Mouse (Mus musculus) heart, postnatal 36 days (tissue): ENCODE results near the gene Plekhh3. TPM values are rescaled to one million over a fixed set of nuclear protein-coding genes. Genes with fewer than 3 reads are reported as not detected.

ENCODE experiments used
- DNase-seq, 2 experiments: peaks; one replicate each; pipeline ENCODE4 v3.0.0; 2021 to 2022
- intact Hi-C: fragments of 180-260 bp; cut with DNase I; formaldehyde crosslinking; loops from one replicate; pipeline ENCODE4 v1.15.1; 2025
- total RNA-seq, 2 experiments: library from RNA; stranded (reverse); gene quantifications; 2 replicates each; pipeline ENCODE4 v1.2.3; 2021

Plekhh3 gene
- total RNA-seq, 2 experiments from 2014 or later: 25.0 to 27.7 TPM

DNA sequence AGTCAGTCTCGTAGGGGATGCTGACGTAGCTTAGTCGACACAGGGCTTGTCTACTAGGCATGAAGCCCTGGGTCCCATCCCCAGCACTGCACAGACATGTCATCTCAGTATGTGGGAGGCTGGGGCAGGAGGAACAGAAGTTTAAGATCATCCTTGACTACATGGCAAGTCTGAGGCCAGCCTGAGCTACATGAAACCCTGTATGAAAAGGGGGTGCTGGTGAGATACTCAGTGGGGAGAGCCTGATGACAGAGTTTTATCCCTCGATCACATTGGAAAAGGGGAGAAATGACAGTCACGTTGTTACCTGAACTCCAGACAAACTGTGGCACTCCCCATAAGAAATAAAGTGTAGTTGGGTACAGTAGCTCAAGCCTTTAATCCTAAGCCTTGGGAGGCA is 16.4 kb upstream of the Plekhh3 start:
- intact Hi-C loops: no loop called here
- no peak for DNase-seq

DNA sequence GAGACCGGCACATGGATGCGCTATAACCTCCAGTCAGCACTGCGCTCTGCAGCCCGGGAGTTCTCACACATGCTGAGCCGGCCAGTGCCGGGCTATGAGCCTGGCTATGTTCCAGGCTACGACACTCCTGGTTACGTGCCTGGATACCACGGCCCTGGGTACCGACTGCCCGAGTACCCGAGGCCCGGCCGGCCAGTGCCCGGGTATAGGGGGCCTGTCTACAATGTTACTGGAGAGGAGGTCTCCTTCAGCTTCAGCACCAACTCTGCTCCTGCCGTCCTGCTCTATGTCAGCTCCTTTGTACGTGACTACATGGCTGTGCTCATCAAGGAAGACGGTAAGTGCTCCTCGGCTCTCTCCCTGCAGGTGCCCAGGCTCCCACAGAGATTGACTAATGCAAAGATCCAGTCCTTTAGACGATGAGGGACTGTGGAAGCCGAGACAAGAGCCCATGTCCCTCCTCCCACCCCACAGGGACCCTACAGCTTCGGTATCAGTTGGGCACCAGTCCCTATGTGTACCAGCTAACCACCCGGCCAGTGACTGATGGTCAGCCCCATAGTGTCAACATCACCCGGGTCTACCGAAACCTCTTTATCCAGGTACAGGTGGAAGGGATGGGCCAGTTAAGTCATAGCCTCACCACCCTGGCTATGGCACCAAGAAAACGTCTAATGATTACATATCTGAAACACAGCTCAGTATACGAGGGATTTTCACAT is 15.5 kb upstream of the Plekhh3 start:
- no peak for DNase-seq
- intact Hi-C loops: no loop called here

DNA sequence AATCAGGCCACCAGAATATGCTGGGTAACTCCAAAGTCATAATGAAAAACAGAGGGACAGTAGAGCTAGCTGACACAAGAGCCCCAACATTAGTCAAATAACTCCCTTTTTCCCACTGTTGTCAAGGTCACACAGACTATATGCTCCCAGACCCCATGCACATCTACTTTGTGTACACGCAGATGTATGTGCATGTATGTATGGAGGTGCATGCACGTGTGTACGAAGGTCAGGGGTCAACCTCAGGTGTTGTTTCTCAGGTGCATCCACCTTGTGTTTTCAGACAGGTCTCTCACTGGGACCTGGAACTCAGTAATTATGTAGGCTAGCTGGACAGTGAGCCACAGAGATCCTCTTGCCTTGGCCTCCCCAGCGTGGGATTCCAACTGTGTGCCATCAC is 14.3 kb upstream of the Plekhh3 start:
- intact Hi-C loops: no loop called here
- no peak for DNase-seq

DNA sequence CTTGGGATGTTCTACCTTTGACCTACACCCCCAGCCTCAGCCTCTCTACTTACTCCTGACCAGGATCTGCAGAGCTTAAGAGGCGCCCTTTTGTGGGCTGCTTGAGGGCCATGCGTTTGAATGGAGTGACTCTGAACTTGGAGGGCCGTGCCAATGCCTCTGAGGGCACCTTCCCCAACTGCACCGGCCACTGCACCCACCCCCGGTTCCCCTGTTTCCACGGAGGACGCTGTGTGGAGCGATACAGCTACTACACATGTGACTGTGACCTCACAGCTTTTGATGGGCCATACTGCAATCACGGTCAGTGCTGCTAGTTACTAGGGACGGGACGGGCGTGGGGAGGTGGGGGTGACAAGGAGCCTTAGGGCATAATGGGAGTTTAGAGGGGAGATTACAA is 13.8 kb upstream of the Plekhh3 start:
- DNase-seq: no peak
- intact Hi-C loops: loop anchor here (5.0 kb wide), 1 partner anchor 293 kb away; no protein-coding TSS in a partner anchor

DNA sequence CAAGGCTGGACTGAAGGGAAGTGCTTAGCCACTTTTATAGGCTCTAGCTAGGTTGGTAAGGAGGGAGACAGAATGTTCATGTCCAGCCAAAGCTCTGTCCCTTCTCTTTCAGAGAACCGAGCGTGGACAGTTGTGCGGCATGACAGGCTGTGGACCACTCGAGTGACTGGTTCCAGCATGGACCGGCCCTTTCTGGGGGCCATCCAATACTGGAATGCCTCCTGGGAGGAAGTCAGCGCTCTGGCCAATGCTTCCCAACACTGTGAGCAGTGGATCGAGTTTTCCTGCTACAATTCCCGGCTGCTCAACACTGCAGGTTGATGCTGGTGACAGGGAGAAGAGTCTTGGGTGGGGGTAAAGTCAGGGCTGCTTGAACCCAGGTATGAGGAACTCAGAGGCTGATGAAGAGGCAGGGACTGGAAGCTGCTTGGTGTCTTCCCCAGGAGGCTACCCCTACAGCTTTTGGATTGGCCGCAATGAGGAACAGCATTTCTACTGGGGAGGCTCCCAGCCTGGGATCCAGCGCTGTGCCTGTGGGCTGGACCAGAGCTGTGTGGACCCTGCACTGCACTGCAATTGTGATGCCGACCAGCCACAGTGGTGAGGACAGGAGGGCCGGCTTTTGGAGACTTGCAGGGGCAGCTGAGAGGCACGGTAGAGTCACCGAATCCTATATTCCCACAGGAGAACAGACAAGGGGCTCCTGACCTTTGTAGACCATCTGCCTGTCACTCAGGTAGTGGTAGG is 11.8 kb upstream of the Plekhh3 start:
- intact Hi-C loops: loop anchor here (5.0 kb wide), 1 partner anchor 291 kb away; no protein-coding TSS in a partner anchor
- no peak for DNase-seq

DNA sequence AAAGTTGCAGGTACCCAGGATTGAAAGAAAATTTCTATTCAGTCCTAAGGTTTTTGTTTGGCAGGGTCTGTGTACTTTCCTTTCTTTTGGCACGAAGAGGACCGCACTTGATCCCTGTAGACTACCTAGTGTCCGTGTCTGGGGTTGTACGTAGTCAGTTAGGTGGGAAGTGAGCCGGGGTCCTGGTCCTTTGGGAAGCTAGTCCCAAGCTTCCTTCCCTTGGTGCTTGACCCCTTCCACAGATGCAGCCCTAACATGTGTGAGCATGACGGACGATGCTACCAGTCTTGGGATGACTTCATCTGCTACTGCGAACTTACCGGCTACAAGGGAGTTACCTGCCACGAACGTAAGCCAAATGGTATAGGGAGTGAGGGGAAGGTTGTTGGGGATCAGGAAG is 10.8 kb upstream of the Plekhh3 start:
- intact Hi-C loops: loop anchor here (5.0 kb wide), 1 partner anchor 290 kb away; no protein-coding TSS in a partner anchor
- DNase-seq: no peak

DNA sequence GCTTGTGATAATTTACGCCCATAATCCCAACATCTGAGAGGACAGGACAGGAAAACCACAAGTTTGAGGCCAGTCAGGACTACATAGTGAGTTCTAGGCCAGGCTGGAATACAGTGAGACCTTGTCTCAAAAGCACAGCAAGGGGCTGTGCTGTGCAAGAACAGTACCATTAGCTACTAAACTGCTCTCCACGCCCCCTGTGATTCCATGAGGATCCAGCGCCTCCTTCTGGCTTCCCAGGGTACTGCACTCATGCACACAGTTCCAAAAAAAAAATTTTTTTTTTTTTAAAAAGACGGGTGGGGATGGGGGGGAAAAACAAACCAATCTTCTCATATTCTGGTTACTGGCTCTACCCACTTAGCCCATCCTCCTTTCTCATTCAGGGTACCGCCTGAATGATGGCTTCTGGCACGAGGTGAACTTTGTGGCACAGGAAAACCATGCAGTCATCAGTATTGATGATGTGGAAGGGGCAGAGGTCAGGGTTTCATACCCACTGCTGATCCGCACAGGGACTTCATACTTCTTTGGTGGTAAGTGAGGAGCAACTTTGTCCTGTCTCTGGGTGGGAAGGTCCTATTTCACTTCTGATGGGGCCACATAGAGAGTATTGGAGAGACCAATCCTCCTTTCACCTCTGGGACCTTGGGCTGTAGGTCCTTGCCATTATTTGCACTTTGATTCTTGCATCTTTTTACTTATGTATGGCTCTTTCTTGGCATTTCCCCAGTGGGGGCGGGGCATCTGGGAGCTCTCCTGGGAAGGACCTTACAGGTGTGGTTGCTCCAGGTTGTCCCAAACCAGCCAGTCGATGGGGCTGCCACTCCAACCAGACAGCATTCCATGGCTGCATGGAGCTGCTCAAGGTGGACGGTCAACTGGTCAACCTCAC is 9.9 kb upstream of the Plekhh3 start:
- peak; percentile 74 to 85 for DNase-seq
- intact Hi-C loops: loop anchor here (1.0 to 5.0 kb wide), 2 partner anchors 198 to 289 kb away; no protein-coding TSS in a partner anchor

DNA sequence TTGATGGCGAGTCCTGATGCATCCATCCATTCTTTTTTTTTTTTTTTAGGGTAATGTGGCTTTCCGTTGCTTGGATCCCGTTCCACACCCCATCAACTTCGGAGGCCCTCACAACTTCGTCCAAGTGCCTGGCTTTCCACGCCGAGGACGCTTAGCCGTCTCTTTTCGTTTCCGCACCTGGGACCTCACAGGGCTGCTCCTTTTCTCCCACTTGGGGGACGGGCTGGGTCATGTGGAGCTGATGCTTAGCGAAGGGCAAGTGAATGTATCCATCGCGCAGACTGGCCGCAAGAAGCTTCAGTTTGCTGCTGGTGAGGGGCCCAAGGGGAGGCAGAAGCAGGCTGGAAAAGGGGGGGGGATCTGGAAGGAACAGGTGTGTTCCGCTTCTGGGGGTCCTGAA is 9.1 kb upstream of the Plekhh3 start:
- DNase-seq: no peak
- intact Hi-C loops: loop anchor here (1.0 to 5.0 kb wide), 2 partner anchors 197 to 288 kb away; no protein-coding TSS in a partner anchor

DNA sequence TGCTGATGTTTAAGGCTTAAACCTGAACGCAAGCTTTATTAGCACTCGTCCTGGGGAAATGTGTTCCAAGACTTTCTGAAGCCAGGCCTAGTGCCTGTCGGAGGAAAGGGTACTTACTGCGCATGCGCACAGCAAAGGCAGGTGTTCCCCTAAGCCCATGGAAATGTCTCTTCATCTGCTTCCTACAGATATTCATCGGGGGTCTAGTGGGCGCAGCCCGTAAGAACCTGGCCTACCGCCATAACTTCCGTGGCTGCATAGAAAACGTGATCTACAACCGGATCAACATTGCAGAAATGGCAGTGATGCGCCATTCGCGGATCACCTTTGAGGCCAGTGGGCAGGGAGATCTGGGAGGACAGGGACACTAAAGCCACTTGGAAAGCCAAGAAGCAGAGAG is 8.2 kb upstream of the Plekhh3 start:
- intact Hi-C loops: no loop called here

DNA sequence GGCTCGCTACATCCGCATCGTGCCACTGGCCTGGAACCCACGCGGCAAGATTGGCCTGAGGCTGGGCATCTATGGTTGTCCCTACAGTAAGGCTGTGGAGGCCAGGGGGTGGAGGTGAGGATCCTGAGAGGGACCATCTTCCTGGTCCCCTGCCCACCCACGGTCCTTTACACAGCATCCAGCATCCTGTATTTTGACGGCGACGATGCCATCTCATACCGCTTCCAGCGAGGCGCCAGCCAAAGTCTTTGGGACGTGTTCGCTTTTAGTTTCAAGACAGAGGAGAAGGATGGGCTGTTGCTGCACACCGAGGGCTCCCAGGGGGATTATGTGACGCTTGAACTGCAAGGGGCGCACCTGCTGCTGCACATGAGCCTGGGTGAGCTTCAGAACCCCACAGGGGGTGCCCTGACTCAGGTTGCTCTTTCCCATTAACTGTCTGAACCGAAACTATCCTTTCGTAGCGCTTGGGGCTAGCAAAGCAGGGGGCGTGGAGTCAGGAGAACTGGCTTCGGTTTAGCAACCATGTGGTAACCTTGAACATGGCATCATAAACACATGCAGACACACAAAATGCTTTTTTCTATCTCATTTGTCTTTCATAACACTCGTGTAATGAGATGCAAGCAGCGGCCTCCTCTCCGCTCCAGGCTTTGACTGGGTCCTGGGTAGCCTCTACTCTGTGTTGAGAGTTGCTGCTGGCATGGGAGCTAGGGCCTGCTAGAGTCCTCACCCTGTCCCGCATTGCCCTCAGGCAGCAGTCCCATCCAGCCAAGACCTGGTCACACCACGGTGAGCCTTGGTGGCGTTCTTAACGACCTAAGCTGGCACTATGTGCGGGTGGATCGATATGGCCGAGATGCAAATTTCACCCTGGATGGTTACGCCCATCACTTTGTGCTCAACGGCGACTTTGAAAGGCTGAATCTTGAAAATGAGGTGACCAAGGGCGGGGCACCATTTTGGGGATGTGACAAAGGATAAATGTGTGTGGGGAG is 7.2 kb upstream of the Plekhh3 start:
- intact Hi-C loops: no loop called here
- DNase-seq: no peak

More for the DNA sequence above, 8.2 kb upstream of the Plekhh3 start:
- DNase-seq: no peak

DNA sequence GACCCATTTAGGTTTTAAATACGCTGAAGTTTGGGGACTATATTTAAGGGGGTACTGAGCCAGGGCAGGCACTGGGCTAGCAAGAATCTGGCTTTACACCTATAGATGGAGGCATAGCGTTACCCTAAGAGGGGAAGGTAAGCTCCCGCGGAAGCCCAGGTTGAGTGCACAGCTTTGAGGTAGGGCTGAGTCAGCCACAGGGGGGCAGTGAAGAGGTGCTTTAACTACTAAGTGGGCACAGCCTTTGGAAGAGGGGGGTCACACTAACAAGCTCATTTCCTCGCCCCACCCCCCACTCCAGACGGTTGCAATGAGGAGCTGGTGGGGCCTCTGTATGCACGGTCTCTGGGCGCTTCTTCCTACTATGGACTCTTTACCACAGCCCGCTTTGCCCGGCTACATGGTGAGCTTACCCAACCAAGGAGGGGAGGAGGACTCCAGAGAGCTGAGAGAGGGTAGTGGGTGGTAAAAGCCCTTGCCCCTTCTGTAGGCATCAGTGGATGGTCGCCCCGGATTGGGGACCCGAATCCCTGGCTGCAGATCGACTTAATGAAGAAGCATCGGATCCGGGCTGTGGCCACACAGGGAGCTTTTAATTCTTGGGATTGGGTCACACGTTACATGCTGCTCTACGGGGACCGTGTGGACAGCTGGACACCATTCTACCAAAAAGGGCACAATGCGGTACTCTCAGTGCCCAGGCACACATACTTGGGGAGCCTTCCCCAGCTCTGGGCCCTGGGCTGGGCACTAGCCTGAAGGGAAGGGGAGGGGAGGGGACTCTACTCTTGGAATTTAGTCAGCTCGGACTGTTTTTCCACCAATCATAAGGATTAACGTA is 6.0 kb upstream of the Plekhh3 start:
- intact Hi-C loops: no loop called here
- peak in 1 of 2 experiments; percentile 58 for DNase-seq

DNA sequence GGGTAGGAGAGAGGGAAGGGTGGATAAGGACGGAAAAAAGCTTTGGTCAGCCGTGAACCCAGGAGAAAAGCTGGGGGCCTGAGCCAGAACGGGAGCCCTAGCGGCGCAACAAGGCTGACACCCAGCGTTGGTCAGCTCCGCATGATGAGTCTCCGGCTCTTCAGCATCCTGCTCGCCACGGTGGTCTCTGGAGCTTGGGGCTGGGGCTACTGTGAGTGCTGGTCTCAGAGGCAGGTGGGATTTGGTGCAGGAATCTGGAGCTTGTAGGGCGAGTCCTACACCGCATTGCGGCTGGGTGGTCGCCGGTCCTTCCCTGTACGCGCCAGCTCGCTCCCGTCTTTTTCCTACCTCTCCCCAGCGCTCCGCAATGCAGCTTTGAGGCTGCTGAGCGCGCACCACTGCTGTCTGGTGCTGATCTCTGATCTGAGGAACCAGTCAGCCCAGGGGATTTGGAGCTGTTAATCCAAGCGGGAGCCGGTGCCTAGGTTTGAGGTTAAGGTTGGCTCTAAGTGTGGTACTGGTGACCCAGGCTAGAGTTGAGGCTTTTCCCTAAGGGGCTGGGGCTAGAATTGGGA is 5.1 kb upstream of the Plekhh3 start:
- intact Hi-C loops: no loop called here

DNA sequence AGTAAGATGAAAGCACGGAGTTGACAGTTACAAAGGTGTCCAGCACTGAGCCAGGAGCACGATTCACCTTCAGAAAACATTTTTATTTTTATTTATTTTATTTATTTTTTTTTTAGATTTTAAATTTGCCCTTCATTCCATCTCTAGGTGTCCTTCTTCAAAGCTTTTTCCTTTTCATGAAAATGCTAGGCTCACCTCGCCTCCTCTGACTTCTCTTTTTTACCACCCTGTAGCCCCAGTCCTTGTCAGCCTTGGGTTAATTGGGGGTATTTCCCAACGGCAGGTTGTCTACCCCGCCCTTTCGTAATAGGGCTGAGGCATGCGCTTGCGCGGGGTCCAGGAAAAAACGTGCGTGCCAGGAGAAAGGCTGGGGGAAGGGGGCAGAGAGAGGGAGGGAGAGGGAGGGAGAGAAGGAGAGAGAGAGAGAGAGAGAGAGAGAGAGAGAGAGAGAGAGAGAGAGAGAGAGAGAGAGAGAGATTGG is 4.5 kb upstream of the Plekhh3 start:
- intact Hi-C loops: no loop called here

More for the DNA sequence above, 5.1 kb upstream of the Plekhh3 start:
- peak; percentile 56 to 57 for DNase-seq

DNA sequence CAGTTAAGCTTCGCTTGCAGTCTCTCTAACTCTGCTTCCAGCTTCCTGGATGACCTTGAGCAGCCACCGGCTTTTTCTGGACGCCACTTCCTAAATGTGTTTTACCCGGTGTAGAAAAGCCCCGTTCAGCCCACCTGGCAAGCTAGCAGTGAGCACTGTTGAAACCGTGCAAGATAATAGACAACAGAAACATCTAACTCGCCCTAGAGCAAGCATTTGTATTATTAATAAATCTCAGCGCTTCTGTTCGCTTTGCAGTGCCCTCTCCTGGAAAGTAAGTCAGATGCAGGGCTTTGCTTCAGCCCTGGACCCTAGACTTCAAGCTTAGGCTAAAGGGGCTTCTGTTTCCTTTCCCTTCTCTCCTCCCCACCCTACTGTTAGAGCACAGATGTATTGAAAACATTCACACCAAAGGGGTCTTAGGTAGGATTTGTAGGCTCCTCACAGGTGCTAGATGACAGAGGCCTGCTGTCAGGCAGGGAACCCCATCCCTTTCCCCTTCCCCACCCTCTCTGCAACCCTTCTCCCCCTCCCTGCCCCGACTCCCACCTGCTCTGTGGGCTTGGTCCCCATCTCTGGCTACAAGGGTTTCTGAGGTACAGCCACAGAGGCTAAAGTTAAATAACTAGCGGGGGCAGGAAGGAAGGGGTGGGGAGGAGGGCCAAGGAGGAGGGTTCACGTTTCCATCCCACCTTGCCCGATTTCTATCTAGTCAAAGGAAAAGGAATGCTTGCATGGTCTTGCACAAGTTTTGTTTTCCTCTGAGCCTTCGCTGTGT is 3.9 kb upstream of the Plekhh3 start, which contains the start of gene Ccr10:
TSS of gene Ccr10 (minus strand) at position 593 of the 778 bp plus-strand sequence.
- DNase-seq: no peak
- intact Hi-C loops: loop anchor here (5.0 kb wide), 1 partner anchor 208 kb away; no protein-coding TSS in a partner anchor

More for the DNA sequence above, 4.5 kb upstream of the Plekhh3 start:
- DNase-seq: no peak

DNA sequence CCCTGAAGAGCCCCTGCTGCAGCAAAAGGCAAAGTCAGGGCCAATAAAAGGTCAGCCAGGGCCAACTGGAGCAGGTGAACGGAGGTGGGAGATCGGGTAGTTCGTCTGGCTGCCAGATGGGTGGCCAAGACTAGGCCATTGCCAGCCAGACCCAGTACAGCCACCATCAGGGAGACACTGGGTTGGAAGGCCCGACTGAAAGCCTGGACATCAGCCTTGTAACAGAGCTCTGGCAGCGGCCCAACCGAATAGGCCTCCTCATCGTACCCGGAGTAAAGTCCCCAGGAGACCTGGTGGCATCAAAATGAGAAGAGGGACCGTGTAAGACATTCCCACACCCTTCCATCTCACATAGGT is 3.2 kb upstream of the Plekhh3 start:
- intact Hi-C loops: loop anchor here (5.0 kb wide), 1 partner anchor 207 kb away; no protein-coding TSS in a partner anchor
- no peak for DNase-seq

DNA sequence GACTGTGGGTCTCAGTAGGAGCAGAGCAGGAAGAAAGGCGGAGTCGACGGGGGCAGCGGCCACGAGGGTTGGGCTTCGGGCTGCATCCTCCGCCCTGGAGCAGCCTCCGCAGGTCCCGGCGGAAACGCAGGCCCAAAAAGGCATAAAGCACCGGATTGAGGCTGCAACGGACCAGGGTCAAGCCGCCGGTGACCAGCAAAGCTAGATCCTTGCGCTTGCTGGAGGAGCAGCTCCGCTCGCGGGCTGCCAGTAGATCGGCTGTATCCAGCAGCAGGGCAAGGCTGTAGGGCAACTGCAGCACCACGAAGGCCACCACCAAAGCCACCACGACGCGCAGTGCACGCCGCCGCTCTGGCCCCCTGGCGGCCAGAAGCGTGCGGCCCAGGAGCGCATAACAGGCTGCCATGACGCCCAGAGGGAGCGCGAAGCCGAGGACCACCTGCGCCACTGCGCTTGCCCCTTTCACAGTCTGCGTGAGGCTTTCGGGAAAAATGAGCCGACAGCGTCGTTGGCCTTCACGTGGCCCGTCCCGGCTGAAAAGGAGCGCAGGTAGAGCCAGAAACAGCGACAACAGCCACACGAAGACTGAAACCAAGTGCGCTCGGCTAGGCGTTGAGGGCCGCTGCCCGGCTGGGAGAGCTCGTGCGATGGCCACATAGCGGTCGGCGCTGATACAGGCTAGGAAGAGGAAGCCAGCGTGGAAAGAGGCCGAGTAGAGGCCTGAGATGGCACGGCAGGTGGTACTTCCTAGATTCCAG is 2.7 kb upstream of the Plekhh3 start:
- intact Hi-C loops: loop anchor here (1.0 to 5.0 kb wide), 3 partner anchors 79 to 207 kb away; partner anchors contain the start of genes Coasy and Psmc3ip
- DNase-seq: peak; percentile 81 to 89
